Mouse (Mus musculus): ENCODE measurements at regions not wholly inside any gene's neighbourhood (a gene's known extent, or its start where the extent isn't known, plus 50 kb on each side); places are given as distances from the start of the nearest gene placed in this dataset.

- Histone ChIP-seq H3K4me3 (ENCODE audit: control insufficient read depth in 1 of 2, insufficient read depth in 1 of 2, low read depth in 2 of 2, low read length in 2 of 2) (no peak overlapping the region), H3K27ac (ENCODE audit: control insufficient read depth, low read depth, low read length) (no peak overlapping the region), H3K36me3 (ENCODE audit: control insufficient read depth in 1 of 2, insufficient read depth in 2 of 2, low read length in 2 of 2) (no peaks in the 10 kb centered on the region), H3K4me1 (ENCODE audit: control insufficient read depth in 1 of 2, insufficient read depth in 2 of 2, low read length in 2 of 2) (no peaks in the 10 kb centered on the region), H3K9ac (ENCODE audit: control insufficient read depth, low read depth, low read length, poor library complexity, severe bottlenecking) (no peak overlapping the region), H3K79me2 (ENCODE audit: control insufficient read depth, insufficient read depth, low read length, poor library complexity) (no peaks in the 10 kb centered on the region), H3K27me3 (ENCODE audit: control insufficient read depth in 1 of 2, insufficient read depth in 2 of 2, low read length in 2 of 2) (no peaks in the 10 kb centered on the region), H3K9me3 (replicated peaks; ENCODE audit: insufficient read depth, low read length) (no peaks in the 10 kb centered on the region)
- TF ChIP-seq RCOR1 (IDR thresholded peaks at IDR 0.05; ENCODE audit: low read depth, low read length) = no peak
- TF ChIP-seq ZC3H11A (IDR thresholded peaks at IDR 0.05; ENCODE audit: low read depth, low read length) = no peak
- TF ChIP-seq E2F4 (IDR thresholded peaks at IDR 0.05; ENCODE audit: borderline replicate concordance, low read depth, low read length) = no peak
- no peak for TF ChIP-seq ELF1 (IDR thresholded peaks at IDR 0.05; ENCODE audit: low read depth, low read length)
- no peak for TF ChIP-seq HCFC1 (IDR thresholded peaks at IDR 0.05; ENCODE audit: low read depth, low read length)
- no peak for TF ChIP-seq NELFE (IDR thresholded peaks at IDR 0.05; ENCODE audit: low read depth, low read length)
- TF ChIP-seq MAZ (IDR thresholded peaks at IDR 0.05; ENCODE audit: low read depth, low read length) = no peak
- TF ChIP-seq MXI1 (IDR thresholded peaks at IDR 0.05; ENCODE audit: low read depth, low read length) = no peak
- no peak for TF ChIP-seq MYB (IDR thresholded peaks at IDR 0.05; ENCODE audit: low read depth, low read length)
- no peak for TF ChIP-seq EP300 (IDR thresholded peaks at IDR 0.05; ENCODE audit: low read depth in 1 of 2, low read length in 2 of 2)
- no peak for TF ChIP-seq CHD1 (IDR thresholded peaks at IDR 0.05; ENCODE audit: low read depth, low read length)
- no peak for TF ChIP-seq TBP (IDR thresholded peaks at IDR 0.05; ENCODE audit: low read depth, low read length)
- TF ChIP-seq TCF12 (IDR thresholded peaks at IDR 0.05; ENCODE audit: low read depth, low read length) = no peak
- TF ChIP-seq JUND (IDR thresholded peaks at IDR 0.05; ENCODE audit: low read depth, low read length) = no peak
- TF ChIP-seq ZKSCAN1 (IDR thresholded peaks at IDR 0.05; ENCODE audit: low read depth, low read length) = no peak
- no peak for TF ChIP-seq POLR2A (IDR thresholded peaks at IDR 0.05; ENCODE audit: control insufficient read depth in 1 of 2, insufficient read depth in 1 of 2, low read depth in 1 of 2, low read length in 2 of 2, poor library complexity in 1 of 2)
- no peak for TF ChIP-seq POLR2AphosphoS5 (IDR thresholded peaks at IDR 0.05; ENCODE audit: borderline replicate concordance, low read depth, low read length)
- TF ChIP-seq ZNF384 (IDR thresholded peaks at IDR 0.05; ENCODE audit: low read depth, low read length) = no peak
- no peak for TF ChIP-seq KAT2A (conservative IDR thresholded peaks at IDR 0.05; ENCODE audit: low read depth, low read length)
- no peak for TF ChIP-seq POLR2AphosphoS2 (IDR thresholded peaks at IDR 0.05; ENCODE audit: low read length)
- DNase-seq (ENCODE audit: low read depth, low spot score) = no peak
These were observed 79.1 kb upstream of the Fam180a start for GRCm38 (mm10) chr6:35405044-35405443.

- H3K27me3 ChIP-seq (ENCODE audit: control insufficient read depth in 1 of 2, insufficient read depth in 2 of 2, low read length in 2 of 2) = no peaks in the 10 kb centered on the region
- H3K4me3 ChIP-seq (ENCODE audit: control insufficient read depth in 1 of 2, insufficient read depth in 1 of 2, low read depth in 2 of 2, low read length in 2 of 2) = no peak overlapping the region
- no peak overlapping the region for H3K9ac ChIP-seq (ENCODE audit: control insufficient read depth, low read depth, low read length, poor library complexity, severe bottlenecking)
- no peaks in the 10 kb centered on the region for H3K9me3 ChIP-seq (replicated peaks; ENCODE audit: insufficient read depth, low read length)
- TF ChIP-seq CHD1 (IDR thresholded peaks at IDR 0.05; ENCODE audit: low read depth, low read length) (no peak), ZMIZ1 (IDR thresholded peaks at IDR 0.05; ENCODE audit: low read depth, low read length) (no peak), RAD21 (IDR thresholded peaks at IDR 0.05; ENCODE audit: low read depth, low read length) (no peak)
- no peaks in the 10 kb centered on the region for H3K36me3 ChIP-seq (ENCODE audit: control insufficient read depth in 1 of 2, insufficient read depth in 2 of 2, low read length in 2 of 2)
- H3K4me1 ChIP-seq (ENCODE audit: control insufficient read depth in 1 of 2, insufficient read depth in 2 of 2, low read length in 2 of 2) = no peaks in the 10 kb centered on the region
- no peak overlapping the region for H3K27ac ChIP-seq (ENCODE audit: control insufficient read depth, low read depth, low read length)
- DNase-seq (ENCODE audit: low read depth, low spot score) = no peak
- no peaks in the 10 kb centered on the region for H3K79me2 ChIP-seq (ENCODE audit: control insufficient read depth, insufficient read depth, low read length, poor library complexity)
These were observed 77.5 kb upstream of the Fam180a start for GRCm38 (mm10) chr6:35403341-35403910.
